Mouse (Mus musculus) megakaryocyte-erythroid progenitor cell, adult 5-6 weeks (primary cell): ENCODE measurements around the gene Mrps6. TPM values are rescaled to one million over a fixed set of nuclear protein-coding genes. Genes with fewer than 3 reads are reported as not detected.
A peak's percentile ranks its signal among the peaks of the same experiment; 100 is the strongest.

Experiments
- ATAC-seq: replicated peaks from 2 replicates; pipeline ENCODE4 v1.8.0; 2016; ENCODE audit warnings: mild to moderate bottlenecking, inconsistent platforms; ENCODE audit not compliant: severe bottlenecking, poor library complexity, low FRiP score, low TSS enrichment
- total RNA-seq, 2 experiments: library from RNA; stranded (forward) in 1 of 2; stranded (reverse) in 1 of 2; fragments of 200-1000, 215-1000 nt in 1 of 2; fragments of >200 nt in 1 of 2; fragmentation: Nextera tagmentation in 1 of 2; gene quantifications; 2 replicates each; pipeline ENCODE4 v1.2.3; 2014 to 2017

Gene Mrps6
- total RNA-seq, 2 experiments from 2014 or later = 49.2 to 49.8 TPM

GRCm38 (mm10) chr16:92158461-92159091 is 100.5 kb downstream of the Mrps6 start:
- 0 out of 2 replicates have a peak, but pooled peaks have one; percentile 52 for ATAC-seq

DNA sequence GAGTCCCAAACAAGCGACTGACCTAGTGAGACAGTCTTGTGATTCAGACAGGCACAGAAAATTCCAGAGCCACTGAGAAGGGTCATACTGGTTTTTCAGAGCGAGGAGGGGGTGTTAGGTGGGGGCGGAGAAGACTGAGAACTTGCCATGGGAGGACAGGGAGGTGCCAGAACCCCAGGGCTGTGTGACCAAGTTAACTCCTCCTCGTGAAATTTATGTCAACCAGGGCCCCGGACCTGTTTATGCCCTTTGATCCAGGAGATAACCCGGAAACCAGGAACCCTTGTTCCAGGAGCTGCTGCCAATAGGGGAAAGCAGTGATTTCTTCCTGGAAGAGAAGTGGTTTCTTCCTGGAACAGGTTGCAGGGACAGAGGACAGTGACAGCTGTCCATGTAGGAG is 101.0 kb downstream of the Mrps6 start:
- ATAC-seq = no peak

Other genes with a start within 250 kb of the Mrps6 start
- gene Gm49711, start within 50 bp of the Mrps6 start, total RNA-seq (2014; fragmentation: Nextera tagmentation) = not detected in 2 replicates
- not detected in 2 replicates for gene Gm49711, start within 50 bp of the Mrps6 start, total RNA-seq (2017)
- 5.0 and 5.2 TPM in 2 replicates for gene Slc5a3, start 52 bp downstream of the Mrps6 start, total RNA-seq (2014; fragmentation: Nextera tagmentation)
- gene Slc5a3, start 52 bp downstream of the Mrps6 start, total RNA-seq (2017) = 4.4 and 7.2 TPM in 2 replicates
- not detected in 2 replicates for gene Kcne2, start 234.1 kb downstream of the Mrps6 start, total RNA-seq (2014; fragmentation: Nextera tagmentation)
- gene Kcne2, start 234.1 kb downstream of the Mrps6 start, total RNA-seq (2017) = not detected in 2 replicates
- gene Smim11, start 243.0 kb downstream of the Mrps6 start, total RNA-seq (2014; fragmentation: Nextera tagmentation) = 83.4 and 84.1 TPM in 2 replicates
- gene Smim11, start 243.0 kb downstream of the Mrps6 start, total RNA-seq (2017) = 161 and 180 TPM in 2 replicates